Mouse (Mus musculus) neural tube, embryonic 12.5 days (tissue): ENCODE data around the gene Plcb3. TPM values are rescaled to one million over a fixed set of nuclear protein-coding genes. Genes with fewer than 3 reads are reported as not detected.

ENCODE experiments used
- ATAC-seq: fragments of 200-750 bp; cut with Nextera tagmentation; 2 replicates; pipeline ENCODE4 v1.8.0; 2017; ENCODE audit warnings: low read depth, mild to moderate bottlenecking, moderate TSS enrichment, moderate library complexity; ENCODE audit not compliant: low FRiP score
- H3K27ac ChIP-seq: fragments of 300-500 bp; sonication (generic); 2 replicates; pipeline ENCODE4 v1.5.1; 2016
- H3K27me3 ChIP-seq: fragments of 300-500 bp; sonication (generic); replicated peaks from 2 replicates; pipeline ENCODE4 v1.6.1; 2016; ENCODE audit warnings: mild to moderate bottlenecking
- H3K36me3 ChIP-seq: fragments of 300-500 bp; sonication (generic); 2 replicates; pipeline ENCODE4 v1.6.1; 2016; ENCODE audit warnings: mild to moderate bottlenecking
- H3K4me1 ChIP-seq: fragments of 300-500 bp; sonication (generic); 2 replicates; pipeline ENCODE4 v1.6.1; 2016
- H3K4me2 ChIP-seq: fragments of 300-500 bp; sonication (generic); replicated peaks from 2 replicates; pipeline ENCODE4 v1.6.1; 2016; ENCODE audit warnings: mild to moderate bottlenecking
- H3K4me3 ChIP-seq: fragments of 300-500 bp; sonication (generic); 2 replicates; pipeline ENCODE4 v1.5.1; 2016
- H3K9ac ChIP-seq: fragments of 300-500 bp; sonication (generic); 2 replicates; pipeline ENCODE4 v1.6.1; 2016; ENCODE audit warnings: mild to moderate bottlenecking
- H3K9me3 ChIP-seq: fragments of 300-500 bp; sonication (generic); 2 replicates; pipeline ENCODE4 v1.6.1; 2016; ENCODE audit warnings: mild to moderate bottlenecking
- WGBS: fragments of 180-500 bp; shearing (Covaris S2); methylation state at CpG from one replicate; pipeline ENCODE4 v1.1.7; 2016; 5-methylcytosine and 5-hydroxymethylcytosine counted together
- polyA plus RNA-seq: library from polyadenylated mRNA; unstranded; fragments of >200 nt; fragmentation: Nextera tagmentation; extraction: Ambion mirVana; gene quantifications from 2 replicates; pipeline ENCODE4 v1.2.1, GENCODE M21; 2016

Gene Plcb3
- 25.7 and 33.4 TPM in 2 replicates for polyA plus RNA-seq

- Histone ChIP-seq H3K9me3 (no peaks in the 10 kb centered on the region), H3K9ac (peak within 1 kb of the TSS; percentile 89), H3K36me3 (peaks cover 19% of the 10 kb centered on the region), H3K27me3 (no peaks in the 10 kb centered on the region), H3K4me2 (peak within 1 kb of the TSS; percentile 76), H3K27ac (peak within 1 kb of the TSS; percentile 81), H3K4me1 (peaks cover 56% of the 10 kb centered on the region), H3K4me3 (peak within 1 kb of the TSS; percentile 67)
- peak; percentile 19; the same call in 1 of the 2 replicates for ATAC-seq
- under 1% methylated on average over 16 of the region's 16 CpGs for WGBS
Observed at GRCm38 (mm10) chr19:6975537-6976521, at the start of gene Plcb3. Gene Plcb3 (minus strand): TSS chr19:6976470.

- 52% methylated on average over 3 of the region's 3 CpGs for WGBS
Observed at GRCm38 (mm10) chr19:7020224-7020641, 44.0 kb upstream of the Plcb3 start.

GRCm38 (mm10) chr19:7019191-7019590, 42.9 kb upstream of the Plcb3 start, which contains the start of gene Fermt3:
Gene Fermt3 (minus strand): TSS chr19:7019469.
- H3K4me1 ChIP-seq, result no peaks in the 10 kb centered on the region
- no peaks in the 10 kb centered on the region for H3K27me3 ChIP-seq
- H3K4me2 ChIP-seq, result no peak within 1 kb of the TSS
- H3K36me3 ChIP-seq, result peaks cover 72% of the 10 kb centered on the region
- no peak within 1 kb of the TSS for H3K4me3 ChIP-seq
- H3K9me3 ChIP-seq, result no peaks in the 10 kb centered on the region
- ATAC-seq, result no peak
- no peak within 1 kb of the TSS for H3K9ac ChIP-seq
- no peak within 1 kb of the TSS for H3K27ac ChIP-seq
- 92% methylated on average over 5 of the region's 5 CpGs for WGBS

More at GRCm38 (mm10) chr19:7020224-7020641, 44.0 kb upstream of the Plcb3 start:
- Histone ChIP-seq H3K4me1 (no peaks in the 10 kb centered on the region), H3K4me2 (no peak overlapping the region), H3K36me3 (peaks cover 78% of the 10 kb centered on the region), H3K9me3 (no peaks in the 10 kb centered on the region), H3K27ac (no peak overlapping the region), H3K27me3 (no peaks in the 10 kb centered on the region), H3K4me3 (no peak overlapping the region), H3K9ac (no peak overlapping the region)
- no peak for ATAC-seq

GRCm38 (mm10) chr19:7018546-7018945, 42.3 kb upstream of the Plcb3 start:
- no peak overlapping the region for H3K4me2 ChIP-seq
- H3K36me3 ChIP-seq, result peaks cover 74% of the 10 kb centered on the region
- no peak overlapping the region for H3K27ac ChIP-seq
- no peaks in the 10 kb centered on the region for H3K4me1 ChIP-seq
- 94% methylated on average over 11 of the region's 11 CpGs for WGBS
- H3K9me3 ChIP-seq, result no peaks in the 10 kb centered on the region
- ATAC-seq, result no peak
- H3K4me3 ChIP-seq, result no peak overlapping the region
- H3K27me3 ChIP-seq, result no peaks in the 10 kb centered on the region
- no peak overlapping the region for H3K9ac ChIP-seq

- Histone ChIP-seq H3K36me3 (peaks cover 71% of the 10 kb centered on the region), H3K4me1 (no peaks in the 10 kb centered on the region), H3K4me3 (no peak overlapping the region), H3K27me3 (no peaks in the 10 kb centered on the region), H3K9me3 (no peaks in the 10 kb centered on the region), H3K9ac (no peak overlapping the region), H3K4me2 (no peak overlapping the region), H3K27ac (no peak overlapping the region)
- no peak for ATAC-seq
- 87% methylated on average over 12 of the region's 12 CpGs for WGBS
Observed at GRCm38 (mm10) chr19:7017541-7018457, 41.5 kb upstream of the Plcb3 start.

GRCm38 (mm10) chr19:7014481-7015135, 38.3 kb upstream of the Plcb3 start:
- no peak for ATAC-seq
- peaks cover 40% of the 10 kb centered on the region for H3K36me3 ChIP-seq
- WGBS, result 90% methylated on average over 20 of the region's 20 CpGs

GRCm38 (mm10) chr19:7013984-7014383, 37.7 kb upstream of the Plcb3 start:
- no peaks in the 10 kb centered on the region for H3K4me1 ChIP-seq
- 92% methylated on average over 9 of the region's 9 CpGs for WGBS
- H3K9ac ChIP-seq, result no peak overlapping the region
- ATAC-seq, result no peak
- H3K4me3 ChIP-seq, result no peak overlapping the region
- no peaks in the 10 kb centered on the region for H3K9me3 ChIP-seq
- no peak overlapping the region for H3K27ac ChIP-seq
- H3K4me2 ChIP-seq, result no peak overlapping the region
- H3K36me3 ChIP-seq, result peaks cover 34% of the 10 kb centered on the region
- H3K27me3 ChIP-seq, result no peaks in the 10 kb centered on the region

More at GRCm38 (mm10) chr19:7014481-7015135, 38.3 kb upstream of the Plcb3 start:
- no peak overlapping the region for H3K27ac ChIP-seq
- no peaks in the 10 kb centered on the region for H3K4me1 ChIP-seq
- no peaks in the 10 kb centered on the region for H3K27me3 ChIP-seq
- no peak overlapping the region for H3K4me3 ChIP-seq
- H3K9ac ChIP-seq, result no peak overlapping the region
- no peak overlapping the region for H3K4me2 ChIP-seq
- H3K9me3 ChIP-seq, result no peaks in the 10 kb centered on the region

GRCm38 (mm10) chr19:7012426-7012825, 36.2 kb upstream of the Plcb3 start:
- no peaks in the 10 kb centered on the region for H3K27me3 ChIP-seq
- no peaks in the 10 kb centered on the region for H3K9me3 ChIP-seq
- no peak overlapping the region for H3K4me2 ChIP-seq
- H3K4me1 ChIP-seq, result no peaks in the 10 kb centered on the region
- no peak overlapping the region for H3K4me3 ChIP-seq
- peaks cover 21% of the 10 kb centered on the region for H3K36me3 ChIP-seq
- WGBS, result 77% methylated on average over 4 of the region's 4 CpGs
- no peak overlapping the region for H3K27ac ChIP-seq
- H3K9ac ChIP-seq, result no peak overlapping the region
- ATAC-seq, result no peak

- 90% methylated on average over 9 of the region's 9 CpGs for WGBS
- ATAC-seq, result no peak
- H3K27me3 ChIP-seq, result no peaks in the 10 kb centered on the region
- H3K9me3 ChIP-seq, result no peaks in the 10 kb centered on the region
- no peaks in the 10 kb centered on the region for H3K4me1 ChIP-seq
- H3K27ac ChIP-seq, result no peak overlapping the region
- no peak overlapping the region for H3K9ac ChIP-seq
- no peaks in the 10 kb centered on the region for H3K36me3 ChIP-seq
- H3K4me3 ChIP-seq, result no peak overlapping the region
- H3K4me2 ChIP-seq, result no peak overlapping the region
Observed at GRCm38 (mm10) chr19:7006892-7007593, 30.8 kb upstream of the Plcb3 start.

- peaks cover 25% of the 10 kb centered on the region for H3K36me3 ChIP-seq
- H3K4me3 ChIP-seq, result no peak overlapping the region
- no peak overlapping the region for H3K9ac ChIP-seq
- no peak for ATAC-seq
- H3K4me1 ChIP-seq, result peaks cover 21% of the 10 kb centered on the region
- 92% methylated on average over 19 of the region's 19 CpGs for WGBS
- no peak overlapping the region for H3K27ac ChIP-seq
- H3K4me2 ChIP-seq, result no peak overlapping the region
- H3K9me3 ChIP-seq, result no peaks in the 10 kb centered on the region
- H3K27me3 ChIP-seq, result no peaks in the 10 kb centered on the region
Observed at GRCm38 (mm10) chr19:6999360-7000063, 23.2 kb upstream of the Plcb3 start.
